Mouse (Mus musculus): ENCODE results near the gene Foxc2. TPM values are rescaled to one million over a fixed set of nuclear protein-coding genes. Genes with fewer than 3 reads are reported as not detected.

The Foxc2 gene
- polyA plus RNA-seq, 1 experiment from 2014 or later, result 15.2 TPM

DNA sequence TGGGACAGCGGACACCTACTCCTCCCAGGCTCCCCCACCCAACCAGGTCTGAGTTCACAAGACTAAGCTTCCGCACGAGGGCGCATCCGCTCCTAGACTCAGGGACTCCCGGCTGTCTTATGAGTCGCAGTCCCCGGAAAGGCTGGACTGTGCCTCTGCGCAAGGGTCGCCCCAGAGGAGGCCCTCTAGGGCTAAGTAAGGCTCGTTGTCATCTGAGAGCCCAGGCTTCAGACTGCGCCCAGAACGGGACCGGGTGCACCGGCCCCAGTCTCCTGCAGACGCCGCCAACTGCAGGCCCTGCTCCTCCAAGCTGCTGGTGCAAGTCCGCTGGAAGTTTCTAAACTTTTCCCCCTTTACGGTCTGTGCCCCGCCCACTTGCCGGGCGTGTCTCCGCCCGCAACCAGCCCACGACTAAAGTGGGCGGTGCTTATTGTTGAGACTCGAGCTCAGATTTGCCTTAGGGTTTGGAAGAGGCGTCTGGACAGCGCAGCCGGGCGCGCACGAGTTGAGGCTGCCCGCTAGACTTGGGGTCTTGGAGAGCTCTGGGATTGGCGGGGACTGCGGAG is 9.4 kb downstream of the Foxc2 start:
- Histone ChIP-seq H3K36me3 (replicated peaks) (peaks cover 21% of the 10 kb centered on the region), H3K27me3 (replicated peaks; ENCODE audit: low read depth, poor library complexity, severe bottlenecking) (peaks cover 100% of the 10 kb centered on the region), H3K4me1 (peaks cover 75% of the 10 kb centered on the region), H3K9me3 (peaks cover 4% of the 10 kb centered on the region; the same call in 1 of the 2 replicates), H3K4me3 (peak overlapping the region; percentile 52), H3K27ac (replicated peaks) (peak overlapping the region; percentile 64)
- peak; percentile 90 for DNase-seq (ENCODE audit: low spot score)
- WGBS, result under 1% methylated on average over 36 of the region's 36 CpGs

- no peak overlapping the region for H3K27ac ChIP-seq (replicated peaks)
- DNase-seq (ENCODE audit: low spot score), result no peak
- H3K4me3 ChIP-seq, result peak overlapping the region; percentile 52
- H3K9me3 ChIP-seq, result peaks cover 4% of the 10 kb centered on the region; the same call in 1 of the 2 replicates
- peaks cover 68% of the 10 kb centered on the region for H3K4me1 ChIP-seq
- WGBS, result 3% methylated on average over 6 of the region's 6 CpGs
- peaks cover 18% of the 10 kb centered on the region for H3K36me3 ChIP-seq (replicated peaks)
- peaks cover 100% of the 10 kb centered on the region for H3K27me3 ChIP-seq (replicated peaks; ENCODE audit: low read depth, poor library complexity, severe bottlenecking)
Measured at GRCm38 (mm10) chr8:121126191-121126590, 10.2 kb downstream of the Foxc2 start.

GRCm38 (mm10) chr8:121126694-121127093 is 10.7 kb downstream of the Foxc2 start:
- peak; percentile 33 for DNase-seq (ENCODE audit: low spot score)

DNA sequence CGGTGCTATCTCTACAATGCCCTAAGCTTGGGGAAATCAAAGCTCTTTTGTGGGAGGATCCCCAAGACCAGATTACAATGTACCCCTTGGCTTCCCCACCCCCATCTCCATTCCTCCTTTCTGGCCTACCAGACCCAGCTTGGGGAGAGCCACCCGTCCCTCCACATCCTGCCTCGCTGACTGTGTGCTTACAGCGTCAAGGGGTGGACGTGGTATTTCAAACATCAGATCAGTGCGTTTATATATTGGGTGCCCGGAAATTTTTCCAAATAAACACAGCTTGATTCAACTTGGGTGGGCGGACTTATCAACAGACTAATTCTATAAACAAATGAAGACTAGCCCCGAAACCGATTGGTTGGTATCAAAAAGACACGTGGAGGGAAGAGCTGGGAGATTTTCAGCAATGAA is 11.3 kb downstream of the Foxc2 start:
- 2% methylated on average over 11 of the region's 11 CpGs for WGBS
- H3K4me3 ChIP-seq, result peak overlapping the region; percentile 52; the same call in 1 of the 2 replicates
- peaks cover 7% of the 10 kb centered on the region; the same call in 1 of the 2 replicates for H3K36me3 ChIP-seq (replicated peaks)
- H3K27ac ChIP-seq (replicated peaks), result no peak overlapping the region
- H3K9me3 ChIP-seq, result peaks cover 4% of the 10 kb centered on the region; the same call in 1 of the 2 replicates
- H3K4me1 ChIP-seq, result peaks cover 60% of the 10 kb centered on the region
- peaks cover 99% of the 10 kb centered on the region for H3K27me3 ChIP-seq (replicated peaks; ENCODE audit: low read depth, poor library complexity, severe bottlenecking)
- DNase-seq (ENCODE audit: low spot score), result peak; percentile 57

More at GRCm38 (mm10) chr8:121126694-121127093, 10.7 kb downstream of the Foxc2 start:
- H3K27me3 ChIP-seq (replicated peaks; ENCODE audit: low read depth, poor library complexity, severe bottlenecking), result peaks cover 99% of the 10 kb centered on the region
- H3K4me1 ChIP-seq, result peaks cover 63% of the 10 kb centered on the region
- peak overlapping the region; percentile 52 for H3K4me3 ChIP-seq
- 6% methylated on average over 6 of the region's 6 CpGs for WGBS
- no peak overlapping the region for H3K27ac ChIP-seq (replicated peaks)
- peaks cover 13% of the 10 kb centered on the region; the same call in 1 of the 2 replicates for H3K36me3 ChIP-seq (replicated peaks)
- H3K9me3 ChIP-seq, result peaks cover 4% of the 10 kb centered on the region; the same call in 1 of the 2 replicates

- peak within 1 kb of the TSS; percentile 71 for H3K27ac ChIP-seq (replicated peaks)
- peaks cover 4% of the 10 kb centered on the region; the same call in 1 of the 2 replicates for H3K36me3 ChIP-seq (replicated peaks)
- H3K4me3 ChIP-seq, result peak within 1 kb of the TSS; percentile 52
- under 1% methylated on average over 43 of the region's 43 CpGs for WGBS
- no peak for DNase-seq (ENCODE audit: low spot score)
- H3K4me1 ChIP-seq, result peaks cover 59% of the 10 kb centered on the region
- peaks cover 99% of the 10 kb centered on the region for H3K27me3 ChIP-seq (replicated peaks; ENCODE audit: low read depth, poor library complexity, severe bottlenecking)
- peaks cover 4% of the 10 kb centered on the region; the same call in 1 of the 2 replicates for H3K9me3 ChIP-seq
Measured at GRCm38 (mm10) chr8:121127756-121128375, 11.9 kb downstream of the Foxc2 start, which contains the start of gene Foxl1. Foxl1 (plus strand) TSS chr8:121127940.

GRCm38 (mm10) chr8:121128531-121129264 is 12.7 kb downstream of the Foxc2 start:
- peaks cover 4% of the 10 kb centered on the region; the same call in 1 of the 2 replicates for H3K9me3 ChIP-seq
- H3K4me3 ChIP-seq, result peak overlapping the region; percentile 51
- DNase-seq (ENCODE audit: low spot score), result peak; percentile 65
- H3K27ac ChIP-seq (replicated peaks), result peak overlapping the region; percentile 71
- peaks cover 98% of the 10 kb centered on the region for H3K27me3 ChIP-seq (replicated peaks; ENCODE audit: low read depth, poor library complexity, severe bottlenecking)
- H3K4me1 ChIP-seq, result peaks cover 64% of the 10 kb centered on the region
- WGBS, result 2% methylated on average over 55 of the region's 55 CpGs
- no peaks in the 10 kb centered on the region for H3K36me3 ChIP-seq (replicated peaks)

DNA sequence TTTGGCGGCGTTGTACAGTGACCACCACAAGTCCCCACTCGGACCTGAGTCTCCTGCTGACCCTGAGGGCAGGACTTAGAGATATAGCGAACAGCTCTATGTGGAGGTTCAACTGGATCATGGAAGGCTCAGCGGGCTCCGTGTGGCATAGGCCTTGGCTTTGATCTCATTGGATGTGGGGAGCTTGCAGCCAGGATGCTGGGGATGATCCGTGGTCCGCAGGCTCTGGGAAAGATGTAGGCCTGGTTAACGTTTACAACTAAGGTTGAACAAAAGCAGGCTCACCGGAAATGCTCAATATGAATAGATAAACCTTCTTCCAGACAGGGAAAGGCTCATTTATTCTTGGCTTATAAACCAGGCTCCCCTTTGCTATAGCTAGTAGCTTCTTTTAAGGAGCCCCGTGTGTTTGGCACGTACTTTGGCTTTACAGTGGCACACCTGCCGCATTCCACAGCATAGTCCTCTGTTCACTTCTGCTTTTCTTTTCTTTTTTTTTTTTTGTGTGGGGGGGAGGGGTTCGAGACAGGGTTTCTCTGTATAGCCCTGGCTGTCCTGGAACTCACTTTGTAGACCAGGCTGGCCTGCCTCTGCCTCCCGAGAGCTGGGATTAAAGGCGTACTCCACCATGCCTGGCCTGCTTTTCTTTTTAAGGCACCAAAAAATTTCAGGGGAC is 13.4 kb downstream of the Foxc2 start:
- Histone ChIP-seq H3K4me1 (peaks cover 61% of the 10 kb centered on the region), H3K4me3 (peak overlapping the region; percentile 51), H3K27me3 (replicated peaks; ENCODE audit: low read depth, poor library complexity, severe bottlenecking) (peaks cover 98% of the 10 kb centered on the region), H3K36me3 (replicated peaks) (no peaks in the 10 kb centered on the region), H3K27ac (replicated peaks) (peak overlapping the region; percentile 71), H3K9me3 (no peaks in the 10 kb centered on the region)
- WGBS, result 15% methylated on average over 16 of the region's 16 CpGs
- no peak for DNase-seq (ENCODE audit: low spot score)

DNA sequence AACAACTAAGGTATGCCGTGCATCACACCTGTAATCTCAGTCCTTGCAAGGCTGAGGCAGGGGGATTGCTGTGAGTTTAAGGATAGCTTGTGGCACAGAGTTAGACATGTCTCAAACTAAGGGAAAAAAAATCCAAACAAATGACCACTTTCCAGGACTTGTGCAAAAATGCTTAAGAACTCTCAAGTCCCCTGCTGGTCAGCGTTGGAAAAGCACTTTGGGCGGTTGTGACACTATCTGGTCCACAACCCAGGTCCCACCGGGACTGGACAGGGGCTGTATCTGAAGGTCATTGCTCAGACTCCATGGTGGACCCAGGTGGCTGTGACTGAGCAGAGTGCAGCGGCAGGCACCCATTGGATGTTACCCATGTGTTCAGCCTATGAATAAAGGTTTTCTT is 14.6 kb downstream of the Foxc2 start:
- H3K27me3 ChIP-seq (replicated peaks; ENCODE audit: low read depth, poor library complexity, severe bottlenecking), result peaks cover 95% of the 10 kb centered on the region
- WGBS, result 31% methylated on average over 5 of the region's 5 CpGs

GRCm38 (mm10) chr8:121132961-121133513 is 17.1 kb downstream of the Foxc2 start:
- WGBS, result 56% methylated on average over 5 of the region's 5 CpGs
- H3K27ac ChIP-seq (replicated peaks), result no peak overlapping the region
- H3K36me3 ChIP-seq (replicated peaks), result peaks cover 7% of the 10 kb centered on the region; the same call in 1 of the 2 replicates
- DNase-seq (ENCODE audit: low spot score), result no peak
- peaks cover 70% of the 10 kb centered on the region for H3K27me3 ChIP-seq (replicated peaks; ENCODE audit: low read depth, poor library complexity, severe bottlenecking)
- peaks cover 26% of the 10 kb centered on the region for H3K4me1 ChIP-seq
- peaks cover 10% of the 10 kb centered on the region for H3K9me3 ChIP-seq
- H3K4me3 ChIP-seq, result no peak overlapping the region

More for the DNA sequence above, 14.6 kb downstream of the Foxc2 start:
- Histone ChIP-seq H3K36me3 (replicated peaks) (no peaks in the 10 kb centered on the region), H3K4me1 (peaks cover 50% of the 10 kb centered on the region), H3K9me3 (no peaks in the 10 kb centered on the region), H3K4me3 (no peak overlapping the region), H3K27ac (replicated peaks) (no peak overlapping the region)
- peak; percentile 62 for DNase-seq (ENCODE audit: low spot score)

GRCm38 (mm10) chr8:121134102-121134501 is 18.1 kb downstream of the Foxc2 start:
- 90% methylated on average over 10 of the region's 10 CpGs for WGBS
- H3K4me3 ChIP-seq, result no peak overlapping the region
- H3K4me1 ChIP-seq, result peaks cover 16% of the 10 kb centered on the region
- H3K27ac ChIP-seq (replicated peaks), result no peak overlapping the region
- DNase-seq (ENCODE audit: low spot score), result no peak
- H3K27me3 ChIP-seq (replicated peaks; ENCODE audit: low read depth, poor library complexity, severe bottlenecking), result peaks cover 60% of the 10 kb centered on the region
- H3K9me3 ChIP-seq, result peaks cover 16% of the 10 kb centered on the region
- H3K36me3 ChIP-seq (replicated peaks), result peaks cover 7% of the 10 kb centered on the region; the same call in 1 of the 2 replicates

GRCm38 (mm10) chr8:121134512-121134911 is 18.5 kb downstream of the Foxc2 start:
- WGBS, result 90% methylated on average over 11 of the region's 11 CpGs
- H3K4me3 ChIP-seq, result no peak overlapping the region
- peaks cover 7% of the 10 kb centered on the region; the same call in 1 of the 2 replicates for H3K36me3 ChIP-seq (replicated peaks)
- H3K9me3 ChIP-seq, result peaks cover 16% of the 10 kb centered on the region
- DNase-seq (ENCODE audit: low spot score), result no peak
- peaks cover 57% of the 10 kb centered on the region for H3K27me3 ChIP-seq (replicated peaks; ENCODE audit: low read depth, poor library complexity, severe bottlenecking)
- no peak overlapping the region for H3K27ac ChIP-seq (replicated peaks)
- peaks cover 12% of the 10 kb centered on the region for H3K4me1 ChIP-seq
